ENCODE assay signal across 26 mouse cellular contexts in genomic region chr14:124037434-124037833, GRCm38 (mm10).
DNase-seq lines count a peak whose midpoint lies in the region; ATAC-seq lines count a peak whose summit lies in the region.
"Had no signal": no experiment of that assay in that cellular context is flagged by ENCODE, and none has a peak within 500 bp of the region (broad histone marks: within the 10 kb centered on the region; RNA-seq: fewer than 3 reads in every experiment).

No protein-coding gene starts in this region.

- H3K4me3 ChIP-seq in midbrain, embryonic 11.5 days (ENCODE audit: low read depth, low read length): no peak overlapping the region
- no peak overlapping the region for H3K4me3 ChIP-seq in midbrain, embryonic 16.5 days (ENCODE audit: low read depth, low read length)
- no peak overlapping the region for H3K4me3 ChIP-seq in neural tube, embryonic 13.5 days
- H3K4me3 ChIP-seq in neural tube, embryonic 15.5 days (replicated peaks): no peak overlapping the region
- H3K4me3 ChIP-seq: erythroblast, embryonic 14.5 days; hindbrain, embryonic 15.5 days; intestine, embryonic 15.5 days; layer of hippocampus, adult 2 months; left cerebral cortex, adult 2 months; limb, embryonic 12.5 days; liver, embryonic 15.5 days; myocyte had no signal

- no peak overlapping the region for H3K4me2 ChIP-seq in midbrain, embryonic 11.5 days
- no peak overlapping the region for H3K4me2 ChIP-seq in midbrain, embryonic 16.5 days (ENCODE audit: low read length)
- no peak overlapping the region for H3K4me2 ChIP-seq in neural tube, embryonic 13.5 days
- no peak overlapping the region for H3K4me2 ChIP-seq in neural tube, embryonic 15.5 days
- H3K4me2 ChIP-seq: hindbrain, embryonic 15.5 days; intestine, embryonic 15.5 days; limb, embryonic 12.5 days; liver, embryonic 15.5 days; lung, embryonic 14.5 days had no signal

- DNase-seq in cerebellum, postnatal 14 days: peak; percentile 41 to 54
- DNase-seq in cerebellum, adult 9-11 months: no peak
- DNase-seq in midbrain, embryonic 11.5 days (ENCODE audit: low spot score, missing footprints): no peak
- DNase-seq in urinary bladder, postnatal 4 days (ENCODE audit: low spot score in 2 of 2): no peak
- DNase-seq: adrenal gland, postnatal 10 days; cerebellum, adult 11 months; gastrocnemius, postnatal 10 days; heart, postnatal 14 days; kidney, adult 2 months; kidney, postnatal 36 days; lung, embryonic 14.5 days; lung, postnatal 14 days; thymus, adult 2 months; thymus, postnatal 36 days had no signal

- H3K4me1 ChIP-seq in midbrain, embryonic 11.5 days (ENCODE audit: control insufficient read depth, insufficient read depth, low read length): peaks cover 2% of the 10 kb centered on the region; the same call in 1 of the 2 replicates
- H3K4me1 ChIP-seq in midbrain, embryonic 16.5 days (ENCODE audit: control insufficient read depth, insufficient read depth, low read length): peaks cover 7% of the 10 kb centered on the region; the same call in 1 of the 2 replicates
- peaks cover 18% of the 10 kb centered on the region for H3K4me1 ChIP-seq in neural tube, embryonic 13.5 days (replicated peaks)
- H3K4me1 ChIP-seq in neural tube, embryonic 15.5 days: 0 out of 2 replicates have a peak, but pooled peaks cover 2% of the 10 kb centered on the region
- H3K4me1 ChIP-seq: intestine, embryonic 15.5 days; limb, embryonic 12.5 days; liver, embryonic 15.5 days had no signal

- H3K36me3 ChIP-seq in midbrain, embryonic 11.5 days (ENCODE audit: control insufficient read depth, insufficient read depth, low read length): no peaks in the 10 kb centered on the region
- no peaks in the 10 kb centered on the region for H3K36me3 ChIP-seq in midbrain, embryonic 16.5 days (ENCODE audit: control insufficient read depth, insufficient read depth, low read length)
- no peaks in the 10 kb centered on the region for H3K36me3 ChIP-seq in neural tube, embryonic 13.5 days
- no peaks in the 10 kb centered on the region for H3K36me3 ChIP-seq in neural tube, embryonic 15.5 days
- H3K36me3 ChIP-seq: hindbrain, embryonic 15.5 days; intestine, embryonic 15.5 days; limb, embryonic 12.5 days; liver, embryonic 15.5 days had no signal

- 68% methylated on average over 4 of the region's 4 CpGs for WGBS in midbrain, embryonic 11.5 days
- 58% methylated on average over 4 of the region's 4 CpGs for WGBS in midbrain, embryonic 16.5 days
- WGBS in neural tube, embryonic 13.5 days: 60% methylated on average over 4 of the region's 4 CpGs
- WGBS in neural tube, embryonic 15.5 days: 60% methylated on average over 4 of the region's 4 CpGs

- ATAC-seq in midbrain, embryonic 11.5 days (ENCODE audit: low FRiP score): peak; percentile 54; the same call in 1 of the 2 replicates
- ATAC-seq in midbrain, embryonic 16.5 days: no peak
- ATAC-seq in neural tube, embryonic 13.5 days (ENCODE audit: low read depth): peak; percentile 36; the same call in 1 of the 2 replicates
- no peak for ATAC-seq in neural tube, embryonic 15.5 days (ENCODE audit: low FRiP score)
- ATAC-seq: intestine, embryonic 15.5 days; Patski had no signal

- H3K27me3 ChIP-seq in midbrain, embryonic 11.5 days (ENCODE audit: control insufficient read depth, insufficient read depth, low read length): no peaks in the 10 kb centered on the region
- no peaks in the 10 kb centered on the region for H3K27me3 ChIP-seq in midbrain, embryonic 16.5 days (ENCODE audit: control insufficient read depth, insufficient read depth, low read depth, low read length)
- H3K27me3 ChIP-seq in neural tube, embryonic 13.5 days: no peaks in the 10 kb centered on the region
- no peaks in the 10 kb centered on the region for H3K27me3 ChIP-seq in neural tube, embryonic 15.5 days (replicated peaks)
- H3K27me3 ChIP-seq: hindbrain, embryonic 15.5 days; intestine, embryonic 15.5 days; limb, embryonic 12.5 days; liver, embryonic 15.5 days; Patski had no signal

- H3K9me3 ChIP-seq in midbrain, embryonic 11.5 days (ENCODE audit: control insufficient read depth, low read length): no peaks in the 10 kb centered on the region
- no peaks in the 10 kb centered on the region for H3K9me3 ChIP-seq in midbrain, embryonic 16.5 days (replicated peaks; ENCODE audit: control insufficient read depth, low read length, poor library complexity, severe bottlenecking)
- no peaks in the 10 kb centered on the region for H3K9me3 ChIP-seq in neural tube, embryonic 13.5 days
- H3K9me3 ChIP-seq in neural tube, embryonic 15.5 days (replicated peaks): no peaks in the 10 kb centered on the region
- H3K9me3 ChIP-seq: hindbrain, embryonic 15.5 days; intestine, embryonic 15.5 days; limb, embryonic 12.5 days; liver, embryonic 15.5 days had no signal

- H3K9ac ChIP-seq in midbrain, embryonic 11.5 days (ENCODE audit: low read length): no peak overlapping the region
- H3K9ac ChIP-seq in midbrain, embryonic 16.5 days (ENCODE audit: low read depth, low read length): no peak overlapping the region
- H3K9ac ChIP-seq in neural tube, embryonic 13.5 days: no peak overlapping the region
- no peak overlapping the region for H3K9ac ChIP-seq in neural tube, embryonic 15.5 days (replicated peaks)
- H3K9ac ChIP-seq: hindbrain, embryonic 15.5 days; intestine, embryonic 15.5 days; limb, embryonic 12.5 days; liver, embryonic 15.5 days; lung, embryonic 14.5 days had no signal

- H3K27ac ChIP-seq in midbrain, embryonic 11.5 days (ENCODE audit: low read depth, low read length): no peak overlapping the region
- H3K27ac ChIP-seq in midbrain, embryonic 16.5 days (ENCODE audit: low read length): no peak overlapping the region
- H3K27ac ChIP-seq in neural tube, embryonic 13.5 days (replicated peaks): peak overlapping the region; percentile 4; the same call in 1 of the 2 replicates
- no peak overlapping the region for H3K27ac ChIP-seq in neural tube, embryonic 15.5 days (replicated peaks)
- H3K27ac ChIP-seq: hindbrain, embryonic 15.5 days; intestine, embryonic 15.5 days; layer of hippocampus, adult 2 months; left cerebral cortex, adult 2 months; limb, embryonic 12.5 days; liver, embryonic 15.5 days had no signal

Comparison
In these comparisons a context has a peak if more than half of its experiments do, and no peak if none do; other contexts are left out.
1. DNase-seq: peak in cerebellum, postnatal 14 days (2 of 2); none in cerebellum, adult 9-11 months (single experiment), midbrain, embryonic 11.5 days (single experiment) and urinary bladder, postnatal 4 days (0 of 2).
2. ATAC-seq: peak in midbrain, embryonic 11.5 days (single experiment) and neural tube, embryonic 13.5 days (single experiment); none in midbrain, embryonic 16.5 days (single experiment) and neural tube, embryonic 15.5 days (single experiment).